Mouse (Mus musculus) 3T3-L1 (cell line): ENCODE results near the gene Mgat4a.

ENCODE experiments used
- DNase-seq: peaks from one replicate; pipeline ENCODE4 v3.0.0-alpha.2; 2015; ENCODE audit warnings: low read depth, low spot score

Mgat4a gene

GRCm38 (mm10) chr1:37540810-37541658 lies at the start of gene Mgat4a:
Mgat4a (minus strand) TSS chr1:37541016.
- no peak for DNase-seq

GRCm38 (mm10) chr1:37585809-37586480 lies 45.1 kb upstream of the Mgat4a start:
- DNase-seq: peak; percentile 79

DNA sequence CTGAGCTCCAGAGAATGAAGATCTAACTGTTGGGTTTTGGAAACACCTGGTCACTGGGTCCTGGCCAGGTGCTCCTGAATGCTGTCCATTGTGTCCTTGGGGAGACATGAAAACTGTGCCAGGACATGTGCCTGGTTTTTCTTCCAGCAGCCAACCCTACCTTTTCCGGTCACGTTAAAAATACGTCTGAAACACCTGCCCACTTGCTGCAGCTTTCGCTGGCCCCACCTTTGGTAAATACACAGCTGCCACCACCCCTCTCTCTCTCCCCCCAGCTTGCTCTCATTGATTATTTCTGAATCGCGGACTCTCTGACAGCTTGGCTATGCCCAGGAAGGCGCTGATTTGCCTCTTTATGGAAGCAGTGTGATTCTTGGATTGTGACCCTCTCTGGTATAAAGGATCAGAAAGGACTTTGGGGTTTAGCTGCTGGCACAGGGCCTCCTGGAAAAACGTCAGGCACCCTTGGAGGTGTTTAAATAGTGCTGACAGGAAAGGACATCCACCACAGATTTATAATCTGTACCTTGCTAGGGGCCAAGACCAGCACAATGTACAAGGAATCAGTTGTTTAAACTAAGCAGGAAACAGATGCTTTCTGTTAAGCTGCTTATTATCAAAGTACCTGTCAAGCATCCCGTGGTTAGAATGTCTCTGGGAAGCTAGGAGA lies 43.1 kb upstream of the Mgat4a start:
- DNase-seq: no peak

DNA sequence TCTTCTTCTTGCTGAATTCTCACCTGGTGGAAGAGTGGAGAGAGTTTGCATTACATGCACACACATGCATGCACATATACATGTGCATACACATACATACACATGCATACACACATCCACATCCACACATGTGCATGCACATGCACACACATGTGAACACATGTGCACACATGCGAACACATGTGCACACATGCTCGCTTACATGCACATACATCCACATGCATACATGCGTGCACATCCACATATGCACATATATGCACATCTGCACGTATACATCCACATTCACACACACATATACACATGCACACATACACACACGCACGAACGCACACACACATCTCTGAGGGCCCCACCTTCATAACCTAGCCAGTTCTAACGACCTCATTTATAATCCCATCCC lies 42.4 kb upstream of the Mgat4a start:
- DNase-seq: no peak

- no peak for DNase-seq
These were observed 38.9 kb upstream of the Mgat4a start for GRCm38 (mm10) chr1:37579686-37580085.

GRCm38 (mm10) chr1:37572528-37573272 lies 31.9 kb upstream of the Mgat4a start:
- DNase-seq: no peak

GRCm38 (mm10) chr1:37568379-37568778 lies 27.6 kb upstream of the Mgat4a start:
- no peak for DNase-seq

GRCm38 (mm10) chr1:37566754-37567153 lies 25.9 kb upstream of the Mgat4a start:
- DNase-seq: no peak

DNA sequence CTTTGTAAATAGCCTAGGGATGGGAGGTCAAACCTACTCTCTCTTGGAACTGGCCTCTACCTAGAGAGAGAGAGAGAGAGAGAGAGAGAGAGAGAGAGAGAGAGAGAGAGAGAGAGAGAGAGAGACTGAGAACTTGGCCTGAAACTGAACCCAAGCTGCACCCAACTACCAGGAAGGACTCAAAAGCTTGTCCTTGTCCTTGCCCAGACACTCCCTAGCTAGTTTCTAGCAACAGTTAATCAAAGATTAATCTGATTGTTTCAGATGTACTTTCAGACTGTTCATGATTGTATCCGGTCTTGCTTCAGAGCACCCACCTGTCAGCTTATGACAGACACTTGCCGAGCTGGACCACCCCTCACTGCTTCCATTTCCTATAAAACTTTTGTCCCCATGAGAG lies 25.5 kb upstream of the Mgat4a start:
- no peak for DNase-seq

DNA sequence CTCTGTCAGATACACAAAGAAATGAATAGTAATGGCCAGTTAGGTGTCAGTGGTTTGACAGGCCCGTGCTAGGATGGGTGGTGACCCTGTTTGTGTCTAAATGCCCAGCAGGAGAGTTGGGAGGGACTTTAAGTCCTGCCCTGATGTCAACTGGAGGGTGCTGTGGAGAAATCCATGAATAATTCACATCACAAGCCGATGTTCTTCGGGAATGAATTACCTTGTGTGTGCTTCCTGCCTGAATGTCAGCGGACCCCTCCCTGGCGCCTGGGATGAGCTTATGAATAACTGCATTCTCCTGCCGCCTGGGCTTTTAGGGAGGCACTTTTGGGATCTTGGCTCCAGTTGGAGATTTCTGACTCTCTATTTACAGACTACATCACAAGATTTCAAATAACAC lies 24.6 kb upstream of the Mgat4a start:
- no peak for DNase-seq

DNA sequence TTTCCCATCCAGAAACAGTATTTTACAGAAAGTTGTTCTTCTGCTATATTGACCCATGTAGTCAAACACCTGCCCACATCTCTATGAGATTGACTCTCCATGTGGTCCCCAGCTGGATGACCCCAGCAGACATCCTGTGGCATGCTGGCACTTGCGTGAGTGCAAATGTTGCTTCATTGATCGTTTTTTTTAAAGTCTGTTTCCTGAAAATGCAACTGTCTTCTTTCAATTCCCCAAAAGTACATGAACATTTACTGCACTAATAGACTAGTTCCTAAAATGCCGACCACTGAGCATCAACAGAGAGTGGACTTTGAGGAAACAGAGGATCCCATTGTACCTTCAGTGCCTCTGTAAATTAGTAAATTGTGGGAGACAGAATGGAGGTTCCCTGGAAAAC lies 21.1 kb upstream of the Mgat4a start:
- no peak for DNase-seq

- no peak for DNase-seq
These were observed 19.5 kb upstream of the Mgat4a start for GRCm38 (mm10) chr1:37560356-37560755.

DNA sequence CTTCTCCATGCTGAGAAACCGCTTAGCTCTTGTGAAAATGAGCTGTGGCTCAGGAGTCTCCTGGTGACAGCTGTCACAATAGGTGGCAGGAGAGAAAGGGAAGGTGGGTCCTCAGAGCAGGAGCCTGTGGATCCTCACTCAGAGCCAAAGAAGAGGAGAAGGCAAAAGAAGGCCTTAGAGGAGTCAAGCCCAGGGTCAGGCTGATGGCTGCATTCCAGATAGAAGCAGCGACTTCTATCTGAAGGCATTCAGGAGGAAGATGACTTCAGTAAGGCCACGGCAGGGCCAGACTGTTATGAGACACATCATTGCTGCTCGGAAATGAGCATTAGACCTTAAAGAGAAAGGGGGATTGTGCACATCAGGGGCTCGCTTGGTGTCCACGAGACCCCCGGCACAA lies 11.2 kb upstream of the Mgat4a start:
- DNase-seq: no peak

DNA sequence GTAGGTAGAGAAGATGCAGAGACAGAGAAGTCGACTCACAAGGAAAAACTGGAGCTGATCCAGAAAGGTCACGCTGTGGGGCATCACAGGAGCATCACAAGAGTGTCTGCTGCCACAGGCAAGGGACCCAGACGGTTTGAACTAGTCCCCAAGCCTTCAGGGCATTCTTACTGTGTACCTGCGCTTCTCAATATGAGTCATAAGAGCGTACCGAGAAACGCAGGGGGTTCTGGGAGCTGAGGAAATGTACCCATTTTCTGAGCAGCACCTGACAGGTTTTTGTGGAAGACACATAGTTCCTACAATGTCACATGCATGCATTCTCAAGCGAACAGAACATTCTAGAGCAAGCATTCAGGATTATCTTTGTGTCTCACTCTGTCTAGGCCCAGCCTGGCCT lies 8.7 kb upstream of the Mgat4a start:
- DNase-seq: no peak

DNA sequence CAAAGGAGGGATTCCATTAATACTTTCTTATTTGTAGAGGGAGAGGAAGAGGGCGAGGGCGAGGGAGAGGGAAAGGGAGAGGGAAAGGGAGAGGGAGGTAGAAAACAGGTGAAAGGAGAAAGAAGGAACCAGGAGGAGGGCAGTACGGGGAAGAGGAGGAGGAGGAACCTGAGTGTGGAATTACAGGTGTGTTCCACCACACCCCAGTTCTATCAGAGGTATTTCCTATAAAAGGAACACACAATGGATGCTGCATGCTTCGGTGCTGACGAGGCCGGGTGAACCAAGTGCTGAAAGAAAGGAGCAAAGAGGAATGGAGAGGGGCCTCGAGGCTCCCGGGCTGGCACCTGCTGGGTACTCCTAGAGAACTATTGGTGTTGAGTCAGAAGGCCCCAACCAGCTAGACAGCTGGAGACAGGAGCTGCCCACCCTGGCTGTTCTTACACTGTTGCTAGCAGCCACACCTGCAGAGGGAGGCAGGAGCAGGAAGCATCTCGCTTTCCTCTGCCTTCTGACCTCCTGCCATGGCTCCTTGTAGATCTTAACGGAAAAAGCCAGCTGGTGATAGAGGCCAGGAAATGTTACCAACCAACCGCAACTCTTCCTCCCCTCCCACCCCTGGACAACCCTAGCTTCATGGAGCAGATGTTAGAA lies 5.7 kb upstream of the Mgat4a start:
- no peak for DNase-seq

- no peak for DNase-seq
These were observed 3.4 kb upstream of the Mgat4a start for GRCm38 (mm10) chr1:37544251-37544650.

- no peak for DNase-seq
These were observed 2.2 kb upstream of the Mgat4a start for GRCm38 (mm10) chr1:37543057-37543456.

- no peak for DNase-seq
These were observed 627 bp downstream of the Mgat4a start for GRCm38 (mm10) chr1:37539968-37540809.

DNA sequence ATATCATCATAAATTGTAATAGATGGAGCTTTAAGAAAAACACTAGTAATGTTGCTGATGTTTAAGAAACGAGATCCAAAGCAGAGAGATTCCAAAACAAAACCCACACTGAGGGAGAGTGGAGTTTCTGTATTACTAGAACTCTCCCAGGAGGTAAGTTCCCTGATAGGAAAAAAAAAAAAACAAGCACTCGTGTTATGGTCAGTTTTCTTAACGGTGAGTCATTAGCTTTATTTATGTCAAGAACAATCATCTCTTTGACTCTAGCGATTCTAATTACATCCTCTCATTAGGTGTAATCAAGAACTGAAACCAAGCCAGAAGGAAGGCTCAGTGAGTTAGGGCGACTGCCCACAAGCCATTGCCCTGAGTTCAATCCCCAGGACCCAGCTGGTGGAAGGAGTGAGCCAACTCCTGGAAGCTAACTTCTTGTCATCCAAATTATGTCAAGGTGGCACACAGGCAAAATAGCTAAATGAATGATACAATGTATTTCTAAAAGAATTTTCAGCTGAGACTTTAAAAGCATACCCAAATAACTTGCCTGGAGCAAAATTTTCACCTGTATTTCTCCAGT lies 6.2 kb downstream of the Mgat4a start:
- DNase-seq: no peak

DNA sequence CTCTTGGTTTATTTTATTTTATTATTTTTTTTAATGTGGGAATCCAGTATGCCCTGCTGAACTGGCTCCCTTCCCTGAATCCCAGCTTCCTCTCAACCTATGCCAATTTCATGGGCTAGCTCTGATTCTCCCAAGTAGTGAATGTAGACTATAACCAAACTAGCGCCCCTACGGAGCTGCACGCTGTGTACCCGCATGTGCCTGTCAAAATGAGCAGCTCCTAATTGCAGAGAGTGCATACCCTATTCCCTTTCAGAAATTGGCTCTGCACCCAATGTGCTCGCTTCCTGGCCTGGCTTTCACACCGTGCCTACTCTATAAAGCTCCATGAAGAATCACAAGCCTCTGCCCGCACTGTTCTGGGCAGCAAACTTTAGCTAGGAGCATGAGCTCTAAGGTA lies 7.6 kb downstream of the Mgat4a start:
- DNase-seq: no peak
